Mouse (Mus musculus) heart, embryonic 10.5 days (tissue): ENCODE data around the gene Syce1. TPM values are rescaled to one million over a fixed set of nuclear protein-coding genes. Genes with fewer than 3 reads are reported as not detected.

Source experiments
- DNase-seq: peaks from one replicate; pipeline ENCODE4 v3.0.0-alpha.2; 2017; ENCODE audit warnings: low spot score
- H3K27ac ChIP-seq: fragments of 300-500 bp; sonication (generic); 2 replicates; pipeline ENCODE4 v1.5.1; 2016; ENCODE audit warnings: mild to moderate bottlenecking
- H3K27me3 ChIP-seq: fragments of 300-500 bp; sonication (generic); 2 replicates; pipeline ENCODE4 v1.6.1; 2016; ENCODE audit warnings: mild to moderate bottlenecking; ENCODE audit not compliant: poor library complexity, insufficient read depth, severe bottlenecking
- H3K36me3 ChIP-seq: fragments of 300-500 bp; sonication (generic); 2 replicates; pipeline ENCODE4 v1.6.1; 2016; ENCODE audit warnings: mild to moderate bottlenecking, moderate library complexity
- H3K4me1 ChIP-seq: fragments of 300-500 bp; sonication (generic); 2 replicates; pipeline ENCODE4 v1.6.1; 2016; ENCODE audit warnings: mild to moderate bottlenecking
- H3K4me3 ChIP-seq: fragments of 300-500 bp; sonication (generic); 2 replicates; pipeline ENCODE4 v1.5.1; 2016; ENCODE audit warnings: mild to moderate bottlenecking, moderate library complexity
- H3K9me3 ChIP-seq: fragments of 300-500 bp; sonication (generic); 2 replicates; pipeline ENCODE4 v1.6.1; 2016; ENCODE audit warnings: mild to moderate bottlenecking, moderate library complexity
- WGBS: fragments of 180-500 bp; shearing (Covaris S2); methylation state at CpG from one replicate; pipeline ENCODE4 v1.1.7; 2016; 5-methylcytosine and 5-hydroxymethylcytosine counted together
- polyA plus RNA-seq: library from polyadenylated mRNA; unstranded; fragments of >200 nt; fragmentation: Nextera tagmentation; extraction: Ambion mirVana; gene quantifications from 2 replicates; pipeline ENCODE4 v1.2.1, GENCODE M21; 2016

Syce1 gene
- polyA plus RNA-seq, 1 experiment from 2014 or later, result 0.49 TPM

- no peak for DNase-seq
- Histone ChIP-seq H3K4me1 (no peaks in the 10 kb centered on the region), H3K4me3 (no peak overlapping the region), H3K27me3 (no peaks in the 10 kb centered on the region), H3K27ac (no peak overlapping the region), H3K9me3 (no peaks in the 10 kb centered on the region), H3K36me3 (no peaks in the 10 kb centered on the region)
- 67% methylated on average over 4 of the region's 4 CpGs for WGBS
Observed at GRCm38 (mm10) chr7:140756151-140756854, 31.3 kb downstream of the Syce1 start.

GRCm38 (mm10) chr7:140754556-140754955, 33.1 kb downstream of the Syce1 start:
- H3K9me3 ChIP-seq, result no peaks in the 10 kb centered on the region
- H3K4me3 ChIP-seq, result no peak overlapping the region
- no peak overlapping the region for H3K27ac ChIP-seq
- H3K4me1 ChIP-seq, result no peaks in the 10 kb centered on the region
- H3K36me3 ChIP-seq, result no peaks in the 10 kb centered on the region
- no peaks in the 10 kb centered on the region for H3K27me3 ChIP-seq
- DNase-seq, result no peak

GRCm38 (mm10) chr7:140748827-140749160, 38.9 kb downstream of the Syce1 start:
- Histone ChIP-seq H3K27ac (no peak overlapping the region), H3K4me1 (no peaks in the 10 kb centered on the region), H3K27me3 (no peaks in the 10 kb centered on the region), H3K36me3 (no peaks in the 10 kb centered on the region), H3K4me3 (no peak overlapping the region), H3K9me3 (no peaks in the 10 kb centered on the region)
- 77% methylated on average over 3 of the region's 3 CpGs for WGBS
- DNase-seq, result no peak

- Histone ChIP-seq H3K4me1 (no peaks in the 10 kb centered on the region), H3K27me3 (no peaks in the 10 kb centered on the region), H3K9me3 (no peaks in the 10 kb centered on the region), H3K36me3 (no peaks in the 10 kb centered on the region), H3K4me3 (no peak overlapping the region), H3K27ac (no peak overlapping the region)
- no peak for DNase-seq
- WGBS, result 70% methylated on average over 6 of the region's 6 CpGs
Observed at GRCm38 (mm10) chr7:140748116-140748826, 39.4 kb downstream of the Syce1 start.

- no peaks in the 10 kb centered on the region for H3K4me1 ChIP-seq
- WGBS, result 79% methylated on average over 3 of the region's 3 CpGs
Observed at GRCm38 (mm10) chr7:140747402-140747801, 40.2 kb downstream of the Syce1 start.

GRCm38 (mm10) chr7:140733162-140733561, 54.5 kb downstream of the Syce1 start:
- H3K27ac ChIP-seq, result no peak overlapping the region
- no peaks in the 10 kb centered on the region for H3K4me1 ChIP-seq
- no peaks in the 10 kb centered on the region for H3K27me3 ChIP-seq
- WGBS, result 69% methylated on average over 2 of the region's 2 CpGs
- DNase-seq, result no peak
- H3K36me3 ChIP-seq, result no peaks in the 10 kb centered on the region
- no peak overlapping the region for H3K4me3 ChIP-seq
- no peaks in the 10 kb centered on the region for H3K9me3 ChIP-seq

More at GRCm38 (mm10) chr7:140747402-140747801, 40.2 kb downstream of the Syce1 start:
- no peak overlapping the region for H3K4me3 ChIP-seq
- H3K27ac ChIP-seq, result no peak overlapping the region
- H3K9me3 ChIP-seq, result no peaks in the 10 kb centered on the region
- no peak for DNase-seq
- no peaks in the 10 kb centered on the region for H3K36me3 ChIP-seq
- H3K27me3 ChIP-seq, result no peaks in the 10 kb centered on the region

Other genes starting within 250 kb of the Syce1 start
- gene Olfr538, start 220.0 kb downstream of the Syce1 start, polyA plus RNA-seq, result not detected in 2 replicates
- not detected in 2 replicates for gene Olfr46, start 186.6 kb downstream of the Syce1 start, polyA plus RNA-seq
- not detected in 2 replicates for gene Olfr61, start 158.9 kb downstream of the Syce1 start, polyA plus RNA-seq
- gene Olfr53, start 141.4 kb downstream of the Syce1 start, polyA plus RNA-seq, result not detected in 2 replicates
- not detected in 2 replicates for gene Olfr539, start 127.9 kb downstream of the Syce1 start, polyA plus RNA-seq
- not detected in 2 replicates for gene Olfr45, start 105.9 kb downstream of the Syce1 start, polyA plus RNA-seq
- not detected in 2 replicates for gene Olfr541, start 90.6 kb downstream of the Syce1 start, polyA plus RNA-seq
- gene Cyp2e1, start 24.1 kb downstream of the Syce1 start, polyA plus RNA-seq, result not detected in 2 replicates
- gene Zfp941, start 34.3 kb upstream of the Syce1 start, polyA plus RNA-seq, result 1.0 and 1.1 TPM in 2 replicates
- gene Urah, start 47.2 kb upstream of the Syce1 start, polyA plus RNA-seq, result 0.85 TPM in 1 of 2 replicates, not detected in the other
- gene Scgb1c1, start 57.7 kb upstream of the Syce1 start, polyA plus RNA-seq, result not detected in 2 replicates
- not detected in 2 replicates for gene Odf3, start 60.0 kb upstream of the Syce1 start, polyA plus RNA-seq
- gene Gm45785, start 68.5 kb upstream of the Syce1 start, polyA plus RNA-seq, result not detected in 2 replicates
- 47.3 and 58.8 TPM in 2 replicates for gene Ric8a, start 69.1 kb upstream of the Syce1 start, polyA plus RNA-seq
- gene Bet1l, start 69.7 kb upstream of the Syce1 start, polyA plus RNA-seq, result 28.1 and 31.4 TPM in 2 replicates
- gene Psmd13, start 94.1 kb upstream of the Syce1 start, polyA plus RNA-seq, result 249 and 270 TPM in 2 replicates
- 31.5 and 40.1 TPM in 2 replicates for gene Sirt3, start 94.5 kb upstream of the Syce1 start, polyA plus RNA-seq
- gene Cox8b, start 112.6 kb upstream of the Syce1 start, polyA plus RNA-seq, result 13.6 and 46.8 TPM in 2 replicates
- gene Nlrp6, start 133.1 kb upstream of the Syce1 start, polyA plus RNA-seq, result 0.14 TPM in 1 of 2 replicates, not detected in the other
- gene Pgghg, start 153.5 kb upstream of the Syce1 start, polyA plus RNA-seq, result 13.7 and 16.1 TPM in 2 replicates
- gene Ifitm5, start 162.4 kb upstream of the Syce1 start, polyA plus RNA-seq, result 1.8 and 2.3 TPM in 2 replicates
- not detected in 2 replicates for gene Gm45717, start 168.1 kb upstream of the Syce1 start, polyA plus RNA-seq
- gene Ifitm2, start 168.1 kb upstream of the Syce1 start, polyA plus RNA-seq, result 402 and 508 TPM in 2 replicates
- gene Ifitm1, start 179.4 kb upstream of the Syce1 start, polyA plus RNA-seq, result 3.6 and 12.5 TPM in 2 replicates
- 24.5 and 32.7 TPM in 2 replicates for gene Ifitm3, start 222.9 kb upstream of the Syce1 start, polyA plus RNA-seq
- gene Ifitm6, start 230.1 kb upstream of the Syce1 start, polyA plus RNA-seq, result not detected in 2 replicates
- gene Gm17387, start 241.3 kb upstream of the Syce1 start, polyA plus RNA-seq, result not detected in 2 replicates